Mouse (Mus musculus) cerebellum, adult 2 months (tissue): ENCODE measurements around the gene Lrmda.

Source experiments
- CTCF ChIP-seq: fragments of 200-500 bp; IDR thresholded peaks from 2 replicates; pipeline ENCODE4 v1.5.1; 2011; ENCODE audit warnings: low read depth, mild to moderate bottlenecking, control low read depth, low read length, moderate library complexity, borderline replicate concordance; ENCODE audit not compliant: insufficient read depth
- POLR2A ChIP-seq: fragments of 200-500 bp; IDR thresholded peaks from 2 replicates; pipeline ENCODE4 v1.6.1; 2011; ENCODE audit warnings: low read length, control low read depth, borderline replicate concordance; ENCODE audit not compliant: insufficient read depth

GRCm38 (mm10) chr14:22471041-22471440 lies 451.5 kb downstream of the Lrmda start:
- no peak for TF ChIP-seq POLR2A
- no peak for TF ChIP-seq CTCF
